Mouse (Mus musculus) small intestine, adult 2 months (tissue): Measurements from ENCODE around the gene Alg2.

Source experiments
- CTCF ChIP-seq: fragments of 200-500 bp; IDR thresholded peaks from 2 replicates; pipeline ENCODE4 v1.5.1; 2012; ENCODE audit warnings: low read depth, mild to moderate bottlenecking, control low read depth, inconsistent platforms, low read length, moderate library complexity, mixed read lengths; ENCODE audit not compliant: insufficient replicate concordance, insufficient read length; ENCODE audit errors: extremely low read depth
- POLR2A ChIP-seq: fragments of 200-500 bp; IDR thresholded peaks from 2 replicates; pipeline ENCODE4 v1.6.1; 2012; ENCODE audit warnings: low read depth, mild to moderate bottlenecking, control low read depth, inconsistent platforms, low read length, moderate library complexity

GRCm38 (mm10) chr4:47440951-47441350 is 33.2 kb downstream of the Alg2 start:
- TF ChIP-seq POLR2A, result no peak
- TF ChIP-seq CTCF, result no peak
